Mouse (Mus musculus): ENCODE measurements around the gene Olfr1217. TPM values are rescaled to one million over a fixed set of nuclear protein-coding genes. Genes with fewer than 3 reads are reported as not detected.
"Not testable (repeated sequence)": the region's sequence is repeated elsewhere in the genome, so short reads cannot be mapped to it uniquely, and the experiment has no call there.

The Olfr1217 gene
- not detected for total RNA-seq (2021)
- long read RNA-seq, experiment 1 = 0 reads
- long read RNA-seq, experiment 2 = 0 reads

DNA sequence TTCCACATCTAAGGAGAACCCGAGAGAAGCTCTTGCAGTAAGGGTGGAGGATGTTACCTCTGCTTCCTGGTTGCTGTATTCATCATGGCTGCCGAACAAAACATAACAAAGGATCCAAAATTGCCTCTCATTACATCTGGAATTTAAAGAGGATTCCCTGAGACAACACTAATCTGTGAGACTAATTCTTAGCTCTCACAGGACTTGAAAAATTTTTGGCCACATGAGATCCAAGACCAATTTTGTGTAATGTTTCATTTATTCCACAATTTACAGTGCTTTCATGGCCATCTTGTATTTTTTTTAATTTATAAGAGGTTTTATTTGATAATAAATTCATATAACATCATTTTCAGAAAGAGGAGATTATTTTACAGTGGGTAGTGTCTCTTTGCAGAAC is at the start of gene Olfr1217:
Gene Olfr1217 (minus strand): TSS at position 101 of the 400 bp plus-strand sequence.
- DNase-seq (ENCODE audit: low spot score) = no peak

DNA sequence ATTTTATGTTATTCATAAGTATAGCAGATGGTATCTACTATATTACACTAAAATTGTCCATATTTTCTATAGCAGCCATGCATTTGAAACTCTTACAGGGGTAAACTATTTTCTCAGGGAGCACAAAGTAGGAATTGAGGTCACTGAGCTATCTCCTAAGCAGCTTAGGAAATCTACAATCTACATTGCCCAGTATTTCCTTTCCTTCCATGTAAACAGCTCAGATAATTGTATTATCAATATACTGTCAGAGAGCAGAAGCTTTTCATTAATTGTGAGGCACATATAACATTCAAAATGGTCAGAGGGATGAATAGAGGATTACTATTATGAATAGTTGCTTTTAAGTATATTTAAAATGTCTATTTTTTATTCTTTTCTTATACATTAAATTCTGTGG is 49.6 kb upstream of the Olfr1217 start:
- DNase-seq (ENCODE audit: low spot score) = no peak

DNA sequence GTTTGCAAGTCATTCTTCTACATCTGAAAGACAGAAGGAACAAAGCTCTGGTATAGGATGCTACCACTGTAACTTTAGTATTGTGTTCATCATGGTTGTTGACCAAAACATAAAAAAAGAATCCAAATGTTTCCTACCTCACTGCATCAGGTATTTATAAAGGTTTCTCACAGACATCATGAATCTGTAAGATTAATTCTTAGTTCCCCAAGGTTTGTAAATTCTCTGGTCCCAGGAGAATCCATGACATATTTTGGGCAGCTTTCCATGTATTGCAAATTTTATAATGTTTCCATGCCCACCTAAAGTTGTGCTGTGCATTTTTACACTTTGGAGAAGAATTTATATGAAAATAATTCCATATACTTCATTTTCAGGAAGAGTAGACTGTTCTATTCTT is 29.2 kb upstream of the Olfr1217 start, which contains the start of gene Olfr1218:
Gene Olfr1218 (minus strand): TSS at position 101 of the 400 bp plus-strand sequence.
- no peak for DNase-seq (ENCODE audit: low spot score)

DNA sequence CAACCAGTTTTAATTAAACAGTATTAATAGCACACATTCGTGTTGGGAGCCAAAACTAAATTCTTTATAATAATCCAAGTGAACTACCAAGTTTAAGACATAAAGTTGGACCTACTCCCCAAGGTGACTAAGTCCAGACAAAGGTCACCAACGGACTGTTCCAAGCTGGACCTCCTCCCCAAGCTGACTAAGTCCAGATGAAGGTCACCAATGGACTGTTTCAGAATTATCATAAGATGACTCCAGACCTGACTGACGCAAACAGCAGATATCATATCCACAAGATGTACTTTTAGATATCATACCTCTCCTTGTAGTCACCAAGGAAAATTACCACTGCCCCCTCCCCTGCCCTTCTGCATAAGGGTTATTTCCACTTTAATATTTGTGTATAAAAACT is 10.4 kb downstream of the Olfr1217 start:
- DNase-seq (ENCODE audit: low spot score) = not testable (repeated sequence)

DNA sequence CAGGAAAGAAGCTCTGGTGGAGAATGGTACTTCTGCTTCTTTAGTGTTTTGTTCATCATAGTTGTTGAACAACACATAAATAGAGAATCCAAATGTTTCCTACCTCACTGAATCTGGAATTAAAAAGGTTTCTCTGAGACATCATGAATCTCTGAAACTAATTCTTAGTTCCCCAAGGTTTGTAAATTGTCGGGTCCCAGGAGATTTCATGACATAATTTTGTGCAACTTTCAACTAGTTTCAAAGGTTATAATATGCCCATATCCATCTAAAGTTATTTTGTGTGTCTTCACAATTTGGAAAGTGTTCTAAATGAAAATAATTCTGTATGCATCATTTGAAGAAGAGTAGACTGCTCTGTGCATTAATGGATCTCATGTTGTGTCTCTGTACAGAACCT is 13.6 kb downstream of the Olfr1217 start, which contains the start of gene Olfr1216:
Gene Olfr1216 (minus strand): TSS at position 101 of the 400 bp plus-strand sequence.
- DNase-seq (ENCODE audit: low spot score) = no peak

DNA sequence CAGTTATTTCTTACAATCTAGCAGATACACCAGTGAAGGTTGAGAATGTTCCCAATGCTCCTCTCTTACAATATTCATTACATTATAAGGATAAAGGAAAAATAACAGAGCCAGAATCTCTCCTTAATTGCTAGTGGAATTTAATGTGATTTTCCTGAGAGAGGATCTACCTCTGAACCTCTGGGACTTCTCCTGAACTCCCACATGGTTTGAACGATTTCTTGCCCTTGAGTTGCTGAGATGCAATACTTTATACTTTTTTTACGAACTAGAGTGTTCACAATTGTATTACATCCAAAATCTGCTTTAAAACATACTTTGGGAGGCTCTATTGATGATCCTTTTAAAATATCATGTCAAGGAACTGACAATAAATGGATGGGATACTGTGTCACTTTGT is 25.0 kb downstream of the Olfr1217 start, which contains the start of gene Olfr1215:
Gene Olfr1215 (minus strand): TSS at position 101 of the 400 bp plus-strand sequence.
- no peak for DNase-seq (ENCODE audit: low spot score)

DNA sequence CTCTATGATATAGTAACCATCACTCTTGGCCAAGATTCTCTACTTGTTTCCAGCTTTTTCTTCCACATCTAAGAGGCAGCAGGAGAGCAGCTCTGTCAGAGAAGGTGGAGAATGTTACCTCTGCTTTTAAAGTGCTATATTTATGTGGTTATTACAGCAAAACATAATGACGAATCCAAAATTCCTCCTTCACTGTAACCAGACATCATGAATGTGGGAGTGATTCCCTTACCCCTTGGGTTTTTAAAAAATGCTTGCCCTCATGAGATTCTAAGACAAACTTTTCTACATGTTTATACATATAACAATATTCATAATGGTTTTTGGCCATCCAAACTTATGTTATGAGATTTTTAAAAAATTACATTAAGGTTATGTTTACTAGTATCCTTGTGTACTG is 39.3 kb downstream of the Olfr1217 start, which contains the start of gene Olfr1214:
Gene Olfr1214 (minus strand): TSS at position 101 of the 400 bp plus-strand sequence.
- DNase-seq (ENCODE audit: low spot score) = no peak

DNA sequence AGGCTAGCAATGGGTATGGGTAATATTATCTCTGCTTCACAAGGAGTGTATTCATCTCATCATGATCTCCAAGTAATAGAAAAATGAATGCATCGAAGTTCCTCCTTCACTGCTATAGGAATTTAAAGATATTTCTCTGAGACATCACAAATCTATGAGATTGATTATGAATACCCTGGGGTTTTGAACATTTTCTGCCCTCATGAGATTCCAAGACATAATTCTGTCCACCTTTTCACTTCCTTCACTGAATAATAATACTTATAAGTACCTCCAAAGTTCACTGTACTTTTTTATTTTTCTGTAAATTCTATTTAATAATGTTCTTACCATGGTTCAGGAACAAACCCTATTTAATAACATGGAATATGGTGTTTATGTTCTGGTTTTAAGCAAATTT is 51.7 kb downstream of the Olfr1217 start, which contains the start of gene Gm13762:
Gene Gm13762 (minus strand): TSS at position 101 of the 400 bp plus-strand sequence.
- DNase-seq (ENCODE audit: low spot score) = no peak

Other genes starting within 250 kb of the Olfr1217 start
- not detected for gene Olfr1201, start 239.0 kb downstream of the Olfr1217 start, total RNA-seq (2021)
- not detected for gene Olfr1202, start 217.6 kb downstream of the Olfr1217 start, total RNA-seq (2021)
- not detected for gene Olfr1205, start 202.3 kb downstream of the Olfr1217 start, total RNA-seq (2021)
- gene Olfr1204, start 182.8 kb downstream of the Olfr1217 start, total RNA-seq (2021) = not detected
- not detected for gene Olfr1206, start 168.8 kb downstream of the Olfr1217 start, total RNA-seq (2021)
- gene Olfr1208, start 129.8 kb downstream of the Olfr1217 start, total RNA-seq (2021) = not detected
- not detected for gene Olfr1209, start 116.9 kb downstream of the Olfr1217 start, total RNA-seq (2021)
- gene Olfr1211, start 94.0 kb downstream of the Olfr1217 start, total RNA-seq (2021) = not detected
- gene Olfr1212, start 78.1 kb downstream of the Olfr1217 start, total RNA-seq (2021) = not detected
- not detected for gene Gm13762, start 51.8 kb downstream of the Olfr1217 start, total RNA-seq (2021)
- not detected for gene Olfr1214, start 39.4 kb downstream of the Olfr1217 start, total RNA-seq (2021)
- not detected for gene Olfr1215, start 25.1 kb downstream of the Olfr1217 start, total RNA-seq (2021)
- gene Olfr1216, start 13.7 kb downstream of the Olfr1217 start, total RNA-seq (2021) = not detected
- gene Olfr1218, start 29.1 kb upstream of the Olfr1217 start, total RNA-seq (2021) = not detected
- gene Olfr1219, start 51.4 kb upstream of the Olfr1217 start, total RNA-seq (2021) = not detected
- gene Olfr1220, start 74.8 kb upstream of the Olfr1217 start, total RNA-seq (2021) = not detected
- not detected for gene Olfr1221, start 85.2 kb upstream of the Olfr1217 start, total RNA-seq (2021)
- not detected for gene Olfr1222, start 101.0 kb upstream of the Olfr1217 start, total RNA-seq (2021)
- gene Olfr1223, start 119.5 kb upstream of the Olfr1217 start, total RNA-seq (2021) = not detected
- not detected for gene Olfr1224-ps1, start 132.0 kb upstream of the Olfr1217 start, total RNA-seq (2021)
- gene Olfr1225, start 142.6 kb upstream of the Olfr1217 start, total RNA-seq (2021) = not detected
- gene Olfr1226, start 168.0 kb upstream of the Olfr1217 start, total RNA-seq (2021) = not detected
- gene Olfr1228, start 222.0 kb upstream of the Olfr1217 start, total RNA-seq (2021) = not detected